Mouse (Mus musculus): ENCODE results near the gene Prl8a6.

The Prl8a6 gene

DNA sequence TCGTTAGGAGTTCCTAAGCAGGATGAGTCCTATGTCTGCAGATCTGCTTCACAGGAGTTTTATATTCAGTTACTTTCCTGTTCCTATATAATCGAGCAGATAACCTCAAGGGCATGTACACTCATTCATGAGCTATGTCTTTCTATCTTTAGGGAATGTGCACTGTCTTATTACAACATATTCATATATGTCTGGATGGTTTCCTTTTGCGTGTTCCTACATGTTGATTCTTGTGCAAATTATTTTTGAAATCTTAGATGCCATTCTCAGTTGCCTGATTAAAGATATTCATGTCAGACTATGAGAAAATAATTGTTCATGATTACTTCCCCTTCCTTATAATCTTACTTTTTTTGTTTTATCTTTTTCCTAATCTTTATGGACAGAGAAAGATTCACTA is at the start of gene Prl8a6:
TSS of gene Prl8a6 (minus strand) at position 101 of the 400 bp plus-strand sequence.
- DNase-seq (ENCODE audit: low spot score in 2 of 2) = no peak

DNA sequence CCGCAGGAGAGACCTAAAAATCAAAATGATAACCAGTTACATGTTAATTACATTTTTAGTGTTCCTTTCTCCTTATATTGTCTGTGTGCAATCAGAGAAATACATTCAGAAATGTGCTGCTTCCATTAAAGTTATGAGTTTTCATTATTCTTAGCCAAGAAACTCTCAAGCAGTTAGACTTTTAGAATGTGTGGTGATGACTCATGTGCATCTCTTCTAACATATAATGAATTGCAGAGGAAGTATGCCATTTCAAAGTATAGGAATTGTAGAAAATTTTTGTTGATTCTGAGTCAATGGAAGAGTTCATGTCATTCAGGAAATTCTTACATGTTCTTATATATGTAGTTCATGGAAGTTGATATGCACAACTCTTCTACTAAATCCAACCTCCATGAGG is 5.3 kb downstream of the Prl8a6 start:
- DNase-seq (ENCODE audit: low spot score in 2 of 2) = no peak

DNA sequence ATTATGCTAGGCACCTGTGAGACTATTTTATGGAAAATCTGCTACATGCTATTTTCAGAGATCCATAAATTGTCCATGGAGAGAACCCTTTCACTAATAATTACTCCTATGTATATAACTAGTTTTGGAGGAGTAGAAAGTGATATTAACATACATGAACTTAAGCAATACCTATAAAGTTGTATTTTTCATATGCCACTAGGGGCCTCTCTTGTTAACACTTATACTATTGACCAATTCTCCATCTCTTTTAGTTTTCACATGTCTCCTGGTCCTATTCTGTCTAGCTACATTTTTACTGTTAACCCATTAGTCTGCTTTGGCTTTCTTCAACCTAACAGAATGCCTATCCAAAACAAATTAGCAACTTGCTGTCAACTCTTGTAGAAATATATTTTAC is 24.8 kb downstream of the Prl8a6 start:
- no peak for DNase-seq (ENCODE audit: low spot score in 2 of 2)

DNA sequence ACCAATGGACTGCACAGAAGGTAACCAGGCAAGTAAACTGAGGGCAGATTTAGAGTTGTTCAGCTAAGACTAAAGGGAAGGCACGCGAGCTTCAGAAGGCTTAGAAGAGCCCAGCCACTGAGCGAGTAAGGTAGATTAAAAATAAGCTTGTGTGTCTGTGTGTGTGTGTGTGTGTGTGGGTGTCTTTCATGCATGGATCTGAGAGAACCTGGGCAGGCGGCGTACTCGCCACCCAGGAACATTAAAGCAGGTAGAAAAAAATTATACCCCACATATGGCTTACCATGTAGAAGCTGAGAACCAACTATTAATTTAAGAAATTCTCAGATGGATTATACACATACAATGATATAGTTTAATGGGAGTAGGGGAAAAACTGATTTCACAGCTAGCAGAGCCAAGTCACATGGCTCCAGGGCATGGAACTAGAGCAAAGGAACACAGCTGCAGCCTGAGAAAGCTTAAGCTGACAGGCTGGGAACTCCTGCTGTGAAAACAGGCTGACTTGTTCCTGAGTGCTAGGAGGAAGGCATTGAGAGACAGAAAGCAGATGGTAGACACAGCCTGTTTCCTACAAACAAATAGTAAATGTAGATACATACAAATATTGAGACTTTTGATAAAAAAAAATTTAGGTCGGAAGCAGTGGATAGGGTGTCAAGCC is 39.3 kb downstream of the Prl8a6 start:
- no peak for DNase-seq (ENCODE audit: low spot score in 2 of 2)

DNA sequence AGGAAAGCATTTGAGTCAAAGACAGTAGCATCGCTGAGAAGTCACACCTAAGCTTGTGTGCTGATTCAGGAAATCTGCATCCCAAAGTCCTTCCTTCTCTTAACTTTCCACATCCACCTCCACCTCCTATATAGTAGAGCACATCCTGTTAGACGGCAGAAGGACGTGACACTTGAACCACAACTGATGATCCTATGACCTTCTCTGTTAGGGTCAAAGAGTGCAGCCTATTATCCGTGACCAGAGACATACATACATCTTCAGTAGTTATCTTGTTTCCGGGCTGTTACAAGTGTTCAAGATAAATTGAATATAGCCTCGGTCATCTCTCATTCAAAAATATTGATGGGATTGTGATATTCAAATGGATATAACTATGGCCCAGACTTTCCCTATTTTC is 47.7 kb downstream of the Prl8a6 start, which contains the start of gene Prl2b1:
TSS of gene Prl2b1 (minus strand) at position 101 of the 400 bp plus-strand sequence.
- no peak for DNase-seq (ENCODE audit: low spot score in 2 of 2)
